In genomic region chr8:120113306-120113705, GRCm38 (mm10) we compare ENCODE assay signal across 8 mouse cellular contexts. TPM values are rescaled to one million over a fixed set of nuclear protein-coding genes. Genes with fewer than 3 reads are reported as not detected.
DNase-seq lines count a peak whose midpoint lies in the region; ATAC-seq and TF ChIP-seq lines count a peak whose summit lies in the region.

No protein-coding gene starts in this region.

- H3K4me1 ChIP-seq in kidney, embryonic 15.5 days, result peaks cover 22% of the 10 kb centered on the region
- H3K4me1 ChIP-seq in stomach, postnatal 0 days (replicated peaks; ENCODE audit: control insufficient read depth, insufficient read depth), result peaks cover 3% of the 10 kb centered on the region

- no peak for TF ChIP-seq CTCF in stomach, postnatal 0 days (IDR thresholded peaks at IDR 0.05; ENCODE audit: low read depth)

- peaks cover 40% of the 10 kb centered on the region for H3K27me3 ChIP-seq in kidney, embryonic 15.5 days
- no peaks in the 10 kb centered on the region for H3K27me3 ChIP-seq in stomach, postnatal 0 days (ENCODE audit: control insufficient read depth, insufficient read depth, low read length)

- no peaks in the 10 kb centered on the region for H3K36me3 ChIP-seq in kidney, embryonic 15.5 days
- H3K36me3 ChIP-seq in stomach, postnatal 0 days (ENCODE audit: control insufficient read depth, insufficient read depth, low read length), result no peaks in the 10 kb centered on the region

- peak overlapping the region; percentile 65 for H3K9ac ChIP-seq in kidney, embryonic 15.5 days
- peak overlapping the region; percentile 71 for H3K9ac ChIP-seq in stomach, postnatal 0 days (ENCODE audit: low read length)

- ATAC-seq in kidney, embryonic 15.5 days (replicated peaks; ENCODE audit: low FRiP score), result peak; percentile 43; the same call in 1 of the 2 replicates
- peak; percentile 55 for ATAC-seq in stomach, postnatal 0 days (ENCODE audit: low FRiP score, low TSS enrichment)

- peak overlapping the region; percentile 96 for H3K27ac ChIP-seq in kidney, embryonic 15.5 days
- peak overlapping the region; percentile 97 for H3K27ac ChIP-seq in stomach, postnatal 0 days (replicated peaks)

- peak overlapping the region; percentile 74 for H3K4me3 ChIP-seq in kidney, embryonic 15.5 days (replicated peaks)
- H3K4me3 ChIP-seq in stomach, postnatal 0 days (ENCODE audit: low read depth, low read length), result peak overlapping the region; percentile 75

- H3K4me2 ChIP-seq in kidney, embryonic 15.5 days, result peak overlapping the region; percentile 96
- peak overlapping the region; percentile 96 for H3K4me2 ChIP-seq in stomach, postnatal 0 days (replicated peaks; ENCODE audit: low read depth)

- 1% methylated on average over 10 of the region's 10 CpGs for WGBS in kidney, embryonic 15.5 days
- WGBS in stomach, postnatal 0 days, result under 1% methylated on average over 10 of the region's 10 CpGs

- no peaks in the 10 kb centered on the region for H3K9me3 ChIP-seq in kidney, embryonic 15.5 days (replicated peaks)
- no peaks in the 10 kb centered on the region for H3K9me3 ChIP-seq in stomach, postnatal 0 days (ENCODE audit: control insufficient read depth, low read length)

- TF ChIP-seq EP300 in stomach, postnatal 0 days (optimal IDR thresholded peaks at IDR 0.05), result no peak

- DNase-seq in cerebellum, adult 11 months, result peak; percentile 57
- no peak for DNase-seq in cerebellum, postnatal 36 days
- DNase-seq in adrenal gland, postnatal 10 days, result peak; percentile 73
- peak; percentile 58 for DNase-seq in gastrocnemius, adult 18-20 months (ENCODE audit: low spot score)
- DNase-seq in lung, postnatal 10 days, result peak; percentile 90
- DNase-seq in stomach, postnatal 0 days (ENCODE audit: low spot score), result peak; percentile 70
- DNase-seq in layer of hippocampus, postnatal 36 days, result no peak

RNA-seq across cellular contexts. Expression of gene 6430548M08Rik, which starts 0.6 kb away (rescaled TPM):
- 10 to 100 TPM; 39.7 to 41.9 TPM for total RNA-seq in adrenal gland, postnatal 10 days (2021)
- 10 to 100 TPM; 23.3 to 45.0 TPM for total RNA-seq in gastrocnemius, adult 18-20 months (2021)
- 5.8 and 6.1 TPM in 2 replicates for polyA plus RNA-seq in kidney, embryonic 15.5 days (2015; fragmentation: Nextera tagmentation; extraction: Ambion mirVana)
- polyA plus RNA-seq in stomach, postnatal 0 days (2015; fragmentation: Nextera tagmentation; extraction: Ambion mirVana), result 13.2 and 13.8 TPM in 2 replicates
- 100 to 1,000 TPM; 151 to 168 TPM for total RNA-seq in layer of hippocampus, postnatal 36 days (2021)

RNA-seq across cellular contexts. Expression of gene Zdhhc7, which starts 12.0 kb away (rescaled TPM):
- 10 to 100 TPM; 43.2 to 44.8 TPM for total RNA-seq in adrenal gland, postnatal 10 days (2021)
- 10 to 100 TPM; 20.4 to 24.6 TPM for total RNA-seq in gastrocnemius, adult 18-20 months (2021)
- 31.9 and 34.3 TPM in 2 replicates for polyA plus RNA-seq in kidney, embryonic 15.5 days (2015; fragmentation: Nextera tagmentation; extraction: Ambion mirVana)
- 24.3 and 24.4 TPM in 2 replicates for polyA plus RNA-seq in stomach, postnatal 0 days (2015; fragmentation: Nextera tagmentation; extraction: Ambion mirVana)
- 10 to 100 TPM; 35.8 to 37.7 TPM for total RNA-seq in layer of hippocampus, postnatal 36 days (2021)

Comparison
In these comparisons a context has a peak if more than half of its experiments do, and no peak if none do; other contexts are left out.
1. DNase-seq: peak in cerebellum, adult 11 months (single experiment), adrenal gland, postnatal 10 days (single experiment), gastrocnemius, adult 18-20 months (single experiment), lung, postnatal 10 days (single experiment) and stomach, postnatal 0 days (single experiment); none in cerebellum, postnatal 36 days (0 of 2) and layer of hippocampus, postnatal 36 days (0 of 2).